Mouse (Mus musculus) small intestine, adult 2 months (tissue): ENCODE data around the gene Osbpl9. TPM values are rescaled to one million over a fixed set of nuclear protein-coding genes. Genes with fewer than 3 reads are reported as not detected.

Experiments used
- H3K27ac ChIP-seq: fragments of 200-500 bp; 2 replicates; pipeline ENCODE4 v1.5.1; 2012; ENCODE audit warnings: low read depth, low read length, control low read depth, inconsistent platforms; ENCODE audit not compliant: insufficient read depth
- H3K27me3 ChIP-seq: fragments of 200-500 bp; 2 replicates; pipeline ENCODE4 v1.6.1; 2012; ENCODE audit warnings: mild to moderate bottlenecking, moderate library complexity, low read length, inconsistent platforms; ENCODE audit not compliant: control insufficient read depth, insufficient read depth
- H3K36me3 ChIP-seq: fragments of 200-500 bp; 2 replicates; pipeline ENCODE4 v1.6.1; 2012; ENCODE audit warnings: mild to moderate bottlenecking, low read length, control low read depth, inconsistent platforms; ENCODE audit not compliant: control insufficient read depth, insufficient read depth
- H3K4me1 ChIP-seq: fragments of 200-500 bp; 2 replicates; pipeline ENCODE4 v1.6.1; 2012; ENCODE audit warnings: low read length, inconsistent platforms, mixed read lengths; ENCODE audit not compliant: control insufficient read depth, insufficient read depth, insufficient read length
- H3K4me3 ChIP-seq: fragments of 200-500 bp; 2 replicates; pipeline ENCODE4 v1.5.1; 2012; ENCODE audit warnings: low read depth, mild to moderate bottlenecking, control low read depth, inconsistent platforms, low read length, moderate library complexity
- CTCF ChIP-seq: fragments of 200-500 bp; IDR thresholded peaks from 2 replicates; pipeline ENCODE4 v1.5.1; 2012; ENCODE audit warnings: low read depth, mild to moderate bottlenecking, control low read depth, inconsistent platforms, low read length, moderate library complexity, mixed read lengths; ENCODE audit not compliant: insufficient replicate concordance, insufficient read length; ENCODE audit errors: extremely low read depth
- POLR2A ChIP-seq: fragments of 200-500 bp; IDR thresholded peaks from 2 replicates; pipeline ENCODE4 v1.6.1; 2012; ENCODE audit warnings: low read depth, mild to moderate bottlenecking, control low read depth, inconsistent platforms, low read length, moderate library complexity
- WGBS: fragments of 180-500 bp; shearing (Covaris S2); methylation state at CpG from one replicate; pipeline ENCODE4 v1.1.7; 2018; 5-methylcytosine and 5-hydroxymethylcytosine counted together
- polyA plus RNA-seq: library from polyadenylated mRNA; depleted of rRNA; stranded (reverse); fragments of >200 nt; gene quantifications from 2 replicates; pipeline ENCODE4 v1.2.3, GENCODE M21; 2012

The Osbpl9 gene
- polyA plus RNA-seq, 1 experiment = 29.5 TPM

DNA sequence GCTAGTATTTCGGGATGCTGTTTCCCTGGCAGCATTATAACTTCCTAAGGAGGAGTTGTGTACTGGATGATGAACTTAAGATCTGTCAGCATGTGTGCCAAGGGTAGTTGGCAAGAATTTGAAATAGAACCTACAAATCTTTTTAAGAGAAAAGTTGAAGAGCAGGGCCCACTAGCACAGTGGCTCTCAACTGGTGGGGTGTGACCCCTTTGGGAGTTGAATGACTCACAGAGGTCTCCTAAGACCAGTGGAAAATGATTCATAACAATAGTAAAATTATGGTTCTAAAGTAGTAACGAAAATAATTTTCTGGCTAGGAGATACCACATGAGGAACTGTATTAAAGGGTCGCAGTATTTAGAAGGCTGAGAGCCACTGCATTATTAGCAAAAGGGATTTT lies 67.1 kb downstream of the Osbpl9 start:
- Histone ChIP-seq H3K4me1 (peaks cover 7% of the 10 kb centered on the region), H3K27me3 (no peaks in the 10 kb centered on the region), H3K4me3 (no peak overlapping the region), H3K27ac (no peak overlapping the region), H3K36me3 (peaks cover 6% of the 10 kb centered on the region; the same call in 1 of the 2 replicates)
- 78% methylated on average over 3 of the region's 3 CpGs for WGBS
- TF ChIP-seq POLR2A = no peak
- TF ChIP-seq CTCF = no peak

- WGBS = 91% methylated on average over 10 of the region's 10 CpGs
- Histone ChIP-seq H3K27me3 (no peaks in the 10 kb centered on the region), H3K36me3 (peaks cover 6% of the 10 kb centered on the region; the same call in 1 of the 2 replicates), H3K4me3 (no peak overlapping the region), H3K4me1 (peaks cover 7% of the 10 kb centered on the region; the same call in 1 of the 2 replicates), H3K27ac (no peak overlapping the region)
- TF ChIP-seq CTCF (no peak), POLR2A (no peak)
These were observed 70.7 kb downstream of the Osbpl9 start for GRCm38 (mm10) chr4:109131256-109131872.

DNA sequence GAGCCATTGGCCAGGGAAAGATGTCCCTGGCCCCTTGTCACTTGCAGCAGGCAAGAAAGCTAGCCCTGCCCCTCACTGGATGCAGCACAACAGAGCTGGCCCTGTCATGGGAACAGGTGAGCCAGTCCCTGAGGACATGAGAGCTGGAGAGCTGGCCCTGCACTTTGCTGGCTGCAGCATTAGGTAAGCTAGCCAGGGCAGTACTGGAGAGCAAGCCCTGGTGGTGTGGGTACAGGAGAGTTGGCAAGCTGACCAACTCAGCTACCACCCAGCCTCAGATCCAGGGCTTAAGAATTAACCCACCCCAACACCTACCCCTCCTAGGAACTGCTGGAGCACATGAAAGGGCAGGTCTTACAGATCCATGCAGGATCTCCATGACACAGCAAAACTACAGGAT lies 73.1 kb downstream of the Osbpl9 start:
- Histone ChIP-seq H3K27ac (no peak overlapping the region), H3K36me3 (peaks cover 6% of the 10 kb centered on the region; the same call in 1 of the 2 replicates), H3K27me3 (no peaks in the 10 kb centered on the region), H3K4me3 (no peak overlapping the region), H3K4me1 (peaks cover 9% of the 10 kb centered on the region; the same call in 1 of the 2 replicates)
- no peak for TF ChIP-seq POLR2A
- no peak for TF ChIP-seq CTCF

- TF ChIP-seq CTCF = no peak
- TF ChIP-seq POLR2A = no peak
- Histone ChIP-seq H3K36me3 (peaks cover 5% of the 10 kb centered on the region; the same call in 1 of the 2 replicates), H3K27me3 (no peaks in the 10 kb centered on the region), H3K27ac (no peak overlapping the region), H3K4me3 (no peak overlapping the region), H3K4me1 (peaks cover 16% of the 10 kb centered on the region; the same call in 1 of the 2 replicates)
- whole genome bisulfite sequencing = 96% methylated on average over 9 of the region's 9 CpGs
These were observed 74.1 kb downstream of the Osbpl9 start for GRCm38 (mm10) chr4:109128017-109128416.

DNA sequence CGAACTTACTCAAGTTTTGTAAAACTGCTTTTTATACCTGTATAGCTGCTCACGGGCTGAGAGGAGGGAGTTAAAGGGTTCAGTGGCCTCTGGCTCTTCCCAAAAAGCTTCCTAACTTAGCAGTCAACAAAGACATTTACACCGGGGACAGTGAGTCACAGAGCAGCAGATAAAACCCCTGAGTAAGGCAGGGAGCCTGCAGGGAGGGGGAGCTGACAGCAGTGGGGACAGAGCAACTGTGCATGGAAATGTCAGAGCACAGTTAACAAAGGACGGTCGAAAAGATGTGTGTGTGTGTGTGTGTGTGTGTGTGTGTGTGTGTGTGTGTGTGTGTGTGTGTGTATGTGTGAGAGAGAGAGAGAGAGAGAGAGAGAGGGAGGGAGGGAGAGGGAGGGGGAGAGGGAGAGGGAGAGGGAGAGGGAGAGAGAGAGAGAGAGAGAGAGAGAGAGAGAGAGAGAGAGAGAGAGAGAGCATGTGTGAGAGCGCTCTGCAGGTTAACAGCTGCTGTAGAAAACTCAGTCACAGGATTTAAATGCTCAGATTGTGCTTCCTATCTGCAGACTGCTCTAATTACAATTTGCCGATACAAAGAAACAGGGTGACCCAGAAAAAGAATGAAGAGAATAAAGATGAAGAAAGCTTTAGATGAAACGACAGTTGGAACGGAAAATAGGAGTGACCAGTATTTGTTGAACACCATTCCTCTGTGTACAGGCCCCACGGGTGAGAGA lies 75.1 kb downstream of the Osbpl9 start:
- Histone ChIP-seq H3K27me3 (no peaks in the 10 kb centered on the region), H3K27ac (no peak overlapping the region), H3K4me1 (peaks cover 16% of the 10 kb centered on the region; the same call in 1 of the 2 replicates), H3K36me3 (no peaks in the 10 kb centered on the region), H3K4me3 (no peak overlapping the region)
- 77% methylated on average over 10 of the region's 10 CpGs for WGBS
- TF ChIP-seq CTCF (no peak), POLR2A (no peak)

DNA sequence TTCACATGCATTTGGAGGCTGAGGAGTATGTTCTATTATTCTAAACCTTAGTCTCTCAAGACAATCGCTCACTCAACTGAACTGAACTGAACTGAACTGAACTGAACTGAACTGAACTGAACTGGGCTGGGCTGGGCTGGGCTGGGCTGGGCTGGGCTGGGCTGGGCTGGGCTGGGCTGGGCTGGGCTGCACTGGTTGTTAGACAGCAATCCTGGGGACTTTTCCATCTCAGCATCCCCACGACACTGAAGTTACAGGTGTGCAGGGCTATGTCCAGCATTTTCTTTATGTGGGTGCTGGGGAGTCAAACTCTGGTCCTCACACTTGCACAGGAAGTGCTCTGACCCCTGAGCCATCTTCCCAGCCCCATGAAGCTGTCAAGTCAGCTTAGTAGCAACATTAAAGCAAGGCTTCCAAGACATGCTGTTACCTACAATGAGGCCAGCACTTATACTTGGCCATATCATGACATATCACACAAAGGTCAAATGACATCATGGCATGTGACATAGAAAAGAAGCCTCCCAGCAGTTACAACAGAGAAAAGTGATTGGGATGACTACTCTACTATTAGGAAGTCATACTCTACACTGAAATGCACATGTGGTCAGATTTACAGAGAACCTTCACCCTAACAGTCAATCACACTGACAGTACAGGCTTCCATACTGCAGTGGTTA lies 76.2 kb downstream of the Osbpl9 start:
- H3K4me3 ChIP-seq = no peak overlapping the region
- WGBS = 19% methylated on average over 2 of the region's 2 CpGs
- TF ChIP-seq POLR2A = no peak
- TF ChIP-seq CTCF = no peak
- H3K27me3 ChIP-seq = no peaks in the 10 kb centered on the region
- peak overlapping the region; percentile 63 for H3K27ac ChIP-seq
- H3K36me3 ChIP-seq = no peaks in the 10 kb centered on the region
- H3K4me1 ChIP-seq = peaks cover 12% of the 10 kb centered on the region; the same call in 1 of the 2 replicates

DNA sequence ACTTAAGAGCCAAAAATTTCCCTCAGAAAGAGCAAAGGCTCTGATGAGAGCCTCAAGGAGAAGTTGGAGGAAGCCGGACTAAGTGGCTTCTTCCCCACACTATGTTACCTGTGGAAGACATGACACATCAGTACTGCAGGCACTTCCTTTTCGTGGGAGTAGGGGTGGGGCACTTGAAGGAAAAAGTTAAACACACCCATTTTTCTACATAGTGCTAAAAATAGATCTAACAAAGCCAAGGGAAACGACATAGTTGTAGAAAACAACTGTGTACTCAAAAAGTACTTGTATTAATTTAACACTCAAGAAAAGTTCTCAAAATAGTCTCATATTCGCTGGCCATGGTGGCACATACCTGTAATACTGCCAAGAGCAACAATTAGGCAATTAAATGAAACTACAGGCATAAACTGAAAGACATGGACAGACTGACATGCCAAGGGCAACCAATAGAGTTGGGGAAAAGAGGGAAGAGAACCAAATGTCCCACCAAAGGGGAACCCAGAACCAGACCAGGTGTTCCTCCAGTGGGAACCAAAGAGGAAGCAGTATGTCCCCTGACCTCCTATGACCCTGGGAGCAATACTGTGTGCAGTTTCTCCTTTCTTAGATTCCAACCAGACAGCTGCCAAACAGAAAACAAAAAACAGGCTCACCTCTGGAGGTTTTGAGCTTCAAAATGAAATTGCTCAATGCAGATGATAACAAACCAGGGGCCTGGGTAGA lies 79.1 kb downstream of the Osbpl9 start:
- Histone ChIP-seq H3K27me3 (no peaks in the 10 kb centered on the region), H3K4me1 (peaks cover 16% of the 10 kb centered on the region; the same call in 1 of the 2 replicates), H3K4me3 (no peak overlapping the region), H3K27ac (no peak overlapping the region), H3K36me3 (no peaks in the 10 kb centered on the region)
- no peak for TF ChIP-seq CTCF
- TF ChIP-seq POLR2A = no peak
- WGBS = 33% methylated on average over 4 of the region's 4 CpGs
